Mouse (Mus musculus) liver, postnatal 0 days (tissue): ENCODE measurements around the gene 1700080O16Rik. TPM values are rescaled to one million over a fixed set of nuclear protein-coding genes. Genes with fewer than 3 reads are reported as not detected.

ENCODE experiments used
- ATAC-seq: fragments of 200-750 bp; cut with Nextera tagmentation; 2 replicates; pipeline ENCODE4 v1.8.0; 2017; ENCODE audit warnings: mild to moderate bottlenecking, moderate library complexity
- DNase-seq: peaks from one replicate; pipeline ENCODE4 v3.0.0-alpha.2; 2016
- H3K27ac ChIP-seq: fragments of 300-500 bp; sonication (generic); 2 replicates; pipeline ENCODE4 v1.5.1; 2014; ENCODE audit warnings: antibody characterized with exemption, moderate library complexity, mild to moderate bottlenecking, low read depth
- H3K27me3 ChIP-seq: fragments of 300-500 bp; sonication (generic); 2 replicates; pipeline ENCODE4 v1.6.1; 2014; ENCODE audit warnings: low read length, control low read depth, mixed read lengths; ENCODE audit not compliant: insufficient read depth
- H3K36me3 ChIP-seq: fragments of 300-500 bp; sonication (generic); replicated peaks from 2 replicates; pipeline ENCODE4 v1.6.1; 2014; ENCODE audit warnings: mild to moderate bottlenecking, control low read depth, low read length, moderate library complexity, mixed read lengths; ENCODE audit not compliant: insufficient read depth
- H3K4me1 ChIP-seq: fragments of 300-500 bp; sonication (generic); 2 replicates; pipeline ENCODE4 v1.6.1; 2014; ENCODE audit warnings: antibody characterized with exemption, mild to moderate bottlenecking, control low read depth; ENCODE audit not compliant: insufficient read depth
- H3K4me2 ChIP-seq: fragments of 300-500 bp; sonication (generic); 2 replicates; pipeline ENCODE4 v1.6.1; 2014; ENCODE audit warnings: low read depth, mild to moderate bottlenecking, low read length, moderate library complexity, mixed read lengths
- H3K4me3 ChIP-seq: fragments of 300-500 bp; sonication (generic); 2 replicates; pipeline ENCODE4 v1.5.1; 2014; ENCODE audit warnings: low read depth, low read length
- H3K9ac ChIP-seq: fragments of 300-500 bp; sonication (generic); replicated peaks from 2 replicates; pipeline ENCODE4 v1.6.1; 2014; ENCODE audit warnings: mild to moderate bottlenecking, moderate library complexity
- H3K9me3 ChIP-seq: fragments of 300-500 bp; sonication (generic); 2 replicates; pipeline ENCODE4 v1.6.1; 2016; ENCODE audit warnings: mild to moderate bottlenecking, control low read depth, low read length, mixed read lengths
- CTCF ChIP-seq: sonication (generic); IDR thresholded peaks from 2 replicates; pipeline ENCODE4 v1.5.1; 2016; ENCODE audit warnings: antibody characterized with exemption, low read depth
- EP300 ChIP-seq: IDR thresholded peaks from 2 replicates; pipeline ENCODE4 v1.6.1; 2016; ENCODE audit warnings: antibody characterized with exemption, low read depth, mild to moderate bottlenecking
- WGBS: fragments of 180-500 bp; shearing (Covaris S2); extraction: QIAGEN DNeasy Blood & Tissue Kit; methylation state at CpG from one replicate; pipeline ENCODE4 v1.1.7; 2014; ENCODE audit not compliant: insufficient replicate concordance; 5-methylcytosine and 5-hydroxymethylcytosine counted together
- polyA plus RNA-seq: library from polyadenylated mRNA; unstranded; fragments of >200 nt; fragmentation: Nextera tagmentation; extraction: Ambion mirVana; gene quantifications from 2 replicates; pipeline ENCODE4 v1.2.1, GENCODE M21; 2015

1700080O16Rik gene
- not detected in 2 replicates for polyA plus RNA-seq

DNA sequence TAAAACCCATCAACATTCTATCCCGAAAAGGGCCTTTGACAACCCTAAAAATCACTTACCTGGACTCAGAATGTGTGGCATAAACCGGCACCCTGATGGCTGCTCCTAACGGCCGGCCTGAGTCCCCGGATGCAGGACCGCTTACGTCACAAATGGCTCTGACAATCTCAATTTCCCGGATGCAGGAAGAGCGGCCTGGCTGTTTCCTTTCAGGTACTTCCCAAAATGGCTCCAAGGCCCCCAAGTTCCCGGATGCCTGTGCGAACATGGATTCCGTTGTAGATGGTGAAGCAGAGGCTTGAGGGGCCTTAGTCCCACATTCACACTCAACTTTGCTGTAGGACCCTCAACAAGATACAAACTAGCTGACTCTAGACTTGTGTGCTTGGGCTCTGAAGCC lies at the start of gene 1700080O16Rik:
Gene 1700080O16Rik, minus strand, starts transcription at position 101 of the 400 bp plus-strand sequence.
- Histone ChIP-seq H3K9me3 (no peaks in the 10 kb centered on the region), H3K4me2 (no peak within 1 kb of the TSS), H3K27ac (no peak within 1 kb of the TSS), H3K4me1 (no peaks in the 10 kb centered on the region), H3K4me3 (no peak within 1 kb of the TSS), H3K27me3 (no peaks in the 10 kb centered on the region), H3K36me3 (no peaks in the 10 kb centered on the region), H3K9ac (no peak within 1 kb of the TSS)
- WGBS, result 89% methylated on average over 12 of the region's 12 CpGs
- ATAC-seq, result no peak
- no peak for TF ChIP-seq EP300
- no peak for TF ChIP-seq CTCF
- no peak for DNase-seq

DNA sequence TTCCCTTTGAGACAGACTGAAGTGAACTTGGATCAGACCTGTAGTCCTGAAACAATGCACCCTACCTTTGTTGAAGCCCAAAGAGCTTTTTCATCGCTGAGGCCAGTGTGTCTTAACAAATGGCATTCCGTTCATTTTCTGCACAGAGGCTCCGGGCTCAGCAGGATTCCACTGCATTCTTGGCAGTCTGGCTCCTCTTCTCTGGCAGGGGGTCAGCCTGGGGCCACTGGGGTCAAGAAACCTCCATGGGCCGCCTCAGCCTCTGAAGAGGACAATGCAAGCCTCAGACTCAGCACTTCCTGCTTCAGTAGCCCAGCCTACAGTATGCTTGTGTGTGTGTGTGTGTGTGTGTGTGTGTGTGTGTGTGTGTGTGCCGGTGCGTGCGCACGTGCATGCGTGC lies 45.1 kb upstream of the 1700080O16Rik start:
- no peak overlapping the region for H3K4me2 ChIP-seq
- H3K9ac ChIP-seq, result no peak overlapping the region
- no peak overlapping the region for H3K4me3 ChIP-seq
- no peaks in the 10 kb centered on the region for H3K4me1 ChIP-seq
- TF ChIP-seq EP300 (no peak), CTCF (no peak)
- H3K27ac ChIP-seq, result no peak overlapping the region
- WGBS, result 45% methylated on average over 5 of the region's 9 CpGs
- no peaks in the 10 kb centered on the region for H3K36me3 ChIP-seq
- peak; percentile 16 for DNase-seq
- no peak for ATAC-seq
- H3K27me3 ChIP-seq, result no peaks in the 10 kb centered on the region
- no peaks in the 10 kb centered on the region for H3K9me3 ChIP-seq

DNA sequence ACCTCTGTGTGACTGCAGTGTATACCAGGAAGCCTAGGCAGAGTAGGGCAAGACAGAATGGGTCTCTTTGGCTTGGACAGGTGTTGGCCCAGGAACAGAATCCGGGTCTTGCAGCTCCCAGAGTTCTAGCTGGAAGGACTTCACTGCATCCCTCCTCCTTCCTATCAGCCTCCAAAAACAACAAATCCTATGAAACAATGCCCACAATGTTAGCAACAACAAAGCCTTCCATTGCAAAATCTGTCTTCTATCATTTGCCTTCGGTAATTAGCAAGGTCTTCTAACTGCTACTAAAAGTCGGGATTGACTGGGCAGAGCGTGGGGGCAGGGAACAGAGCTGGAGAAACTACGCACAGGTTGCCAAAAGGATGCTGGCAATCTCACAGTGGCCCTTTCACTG lies 27.5 kb upstream of the 1700080O16Rik start:
- H3K4me3 ChIP-seq, result no peak overlapping the region
- TF ChIP-seq CTCF (no peak), EP300 (no peak)
- no peaks in the 10 kb centered on the region for H3K9me3 ChIP-seq
- H3K9ac ChIP-seq, result no peak overlapping the region
- H3K4me1 ChIP-seq, result no peaks in the 10 kb centered on the region
- H3K4me2 ChIP-seq, result no peak overlapping the region
- H3K27me3 ChIP-seq, result no peaks in the 10 kb centered on the region
- H3K27ac ChIP-seq, result no peak overlapping the region
- DNase-seq (no peak), ATAC-seq (no peak)
- H3K36me3 ChIP-seq, result no peaks in the 10 kb centered on the region
- 75% methylated on average over 5 of the region's 5 CpGs for WGBS

DNA sequence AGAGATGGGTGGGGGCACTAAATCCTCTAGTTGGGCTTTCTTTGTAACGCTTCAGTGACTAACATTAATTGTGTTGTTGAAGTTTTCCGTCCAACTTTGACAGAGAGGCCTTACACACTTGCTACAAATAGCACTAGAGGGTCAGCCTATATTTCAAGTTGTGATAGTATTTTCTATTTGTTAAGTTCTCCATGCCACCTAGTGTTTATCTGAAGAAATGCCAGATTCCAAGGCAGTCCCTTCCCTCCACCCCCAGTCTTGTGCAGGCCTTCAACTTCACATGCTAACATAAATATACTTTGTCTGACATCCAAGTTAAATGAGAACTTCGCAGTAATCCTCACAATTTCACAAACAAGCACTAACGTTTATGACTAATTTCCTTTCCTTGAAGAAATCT lies 26.9 kb upstream of the 1700080O16Rik start:
- H3K27me3 ChIP-seq, result no peaks in the 10 kb centered on the region
- TF ChIP-seq EP300 (no peak), CTCF (no peak)
- no peak for ATAC-seq
- no peaks in the 10 kb centered on the region for H3K9me3 ChIP-seq
- no peak overlapping the region for H3K9ac ChIP-seq
- H3K4me1 ChIP-seq, result no peaks in the 10 kb centered on the region
- H3K36me3 ChIP-seq, result no peaks in the 10 kb centered on the region
- H3K27ac ChIP-seq, result no peak overlapping the region
- WGBS, result 73% methylated on average over 4 of the region's 4 CpGs
- no peak for DNase-seq
- H3K4me2 ChIP-seq, result no peak overlapping the region
- H3K4me3 ChIP-seq, result no peak overlapping the region

DNA sequence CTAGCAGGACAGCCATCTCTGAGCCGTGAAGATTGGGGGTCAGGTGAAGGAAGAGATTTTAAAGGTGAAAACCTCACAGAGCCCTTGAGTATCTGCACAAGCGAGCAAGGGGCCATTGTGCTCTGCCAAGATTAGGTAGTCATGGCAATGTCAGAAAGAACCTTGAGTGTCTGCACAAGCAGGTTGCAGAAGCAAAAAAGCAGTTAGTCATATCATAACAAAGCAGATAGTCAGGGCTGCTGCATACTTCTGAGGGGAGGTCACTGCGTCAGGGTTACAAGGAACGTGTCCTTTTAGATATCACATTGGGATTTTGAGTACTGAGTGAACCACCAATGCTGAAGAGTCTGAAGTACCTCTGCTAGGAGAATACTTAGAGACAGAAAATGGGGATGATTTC lies 3.8 kb upstream of the 1700080O16Rik start:
- H3K4me1 ChIP-seq, result no peaks in the 10 kb centered on the region
- H3K4me2 ChIP-seq, result no peak overlapping the region
- 63% methylated on average over 4 of the region's 4 CpGs for WGBS
- TF ChIP-seq EP300 (no peak), CTCF (no peak)
- H3K4me3 ChIP-seq, result no peak overlapping the region
- ATAC-seq (no peak), DNase-seq (no peak)
- no peaks in the 10 kb centered on the region for H3K36me3 ChIP-seq
- no peak overlapping the region for H3K27ac ChIP-seq
- peaks cover 2% of the 10 kb centered on the region; the same call in 1 of the 2 replicates for H3K27me3 ChIP-seq
- no peak overlapping the region for H3K9ac ChIP-seq
- no peaks in the 10 kb centered on the region for H3K9me3 ChIP-seq

DNA sequence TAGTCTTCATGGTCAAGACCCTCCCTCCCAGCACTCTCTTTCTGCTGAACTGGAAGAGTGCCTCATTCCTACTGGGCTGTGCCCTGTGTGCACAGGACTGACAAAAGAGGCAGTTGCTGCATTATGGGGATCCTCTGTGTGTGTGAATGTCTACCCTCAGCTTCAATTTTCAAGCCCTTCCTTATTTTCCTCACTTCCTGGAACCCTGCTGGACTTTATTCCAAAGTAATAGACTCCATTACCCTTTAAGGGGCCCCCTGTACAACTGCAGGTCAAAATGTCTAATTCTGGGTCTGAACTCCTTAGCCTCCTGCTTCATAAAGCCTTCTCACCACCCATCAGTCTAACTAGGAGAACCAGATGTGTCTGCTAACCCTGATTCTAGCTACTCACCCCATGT lies 2.0 kb upstream of the 1700080O16Rik start:
- H3K4me2 ChIP-seq, result no peak overlapping the region
- H3K36me3 ChIP-seq, result no peaks in the 10 kb centered on the region
- no peak overlapping the region for H3K4me3 ChIP-seq
- ATAC-seq (no peak), DNase-seq (no peak)
- no peak overlapping the region for H3K9ac ChIP-seq
- H3K4me1 ChIP-seq, result no peaks in the 10 kb centered on the region
- TF ChIP-seq EP300, result no peak
- no peak for TF ChIP-seq CTCF
- H3K9me3 ChIP-seq, result no peaks in the 10 kb centered on the region
- H3K27ac ChIP-seq, result no peak overlapping the region
- no peaks in the 10 kb centered on the region; the same call in 1 of the 2 replicates for H3K27me3 ChIP-seq

DNA sequence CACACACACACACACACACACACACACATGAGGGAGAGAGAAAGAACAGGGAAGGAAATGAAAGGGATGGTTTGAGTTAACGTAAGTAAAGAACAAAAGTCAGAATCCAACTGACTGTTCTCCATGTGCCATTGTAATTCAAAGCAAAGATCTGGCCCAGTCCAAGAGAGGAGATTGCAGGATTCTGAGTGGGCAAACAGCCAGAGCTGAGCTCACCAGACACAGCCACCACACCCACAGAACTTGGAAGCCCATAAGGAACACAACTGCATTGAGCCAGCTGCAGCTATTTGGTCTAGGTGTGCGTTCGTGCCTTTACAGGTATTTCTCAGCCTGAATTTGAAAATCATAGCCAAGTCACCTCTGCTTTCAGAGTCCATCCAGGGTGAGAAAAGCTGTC lies 24.5 kb downstream of the 1700080O16Rik start:
- no peak overlapping the region for H3K27ac ChIP-seq
- H3K9me3 ChIP-seq, result no peaks in the 10 kb centered on the region
- no peak overlapping the region for H3K4me3 ChIP-seq
- no peak for ATAC-seq
- no peak overlapping the region for H3K9ac ChIP-seq
- no peaks in the 10 kb centered on the region for H3K4me1 ChIP-seq
- DNase-seq, result no peak
- TF ChIP-seq EP300 (no peak), CTCF (no peak)
- whole genome bisulfite sequencing, result 82% methylated on average over 3 of the region's 3 CpGs
- no peaks in the 10 kb centered on the region for H3K27me3 ChIP-seq
- no peak overlapping the region for H3K4me2 ChIP-seq
- no peaks in the 10 kb centered on the region for H3K36me3 ChIP-seq
